Mouse (Mus musculus): Measurements from ENCODE around the gene Vsx1.
A peak's percentile ranks its signal among the peaks of the same experiment; 100 is the strongest.

Vsx1 gene

GRCm38 (mm10) chr2:150689223-150689800 is at the start of gene Vsx1:
TSS of gene Vsx1 (minus strand) at chr2:150689360.
- DNase-seq (ENCODE audit: low spot score) = no peak

GRCm38 (mm10) chr2:150737881-150738280 is 48.7 kb upstream of the Vsx1 start:
- no peak for DNase-seq (ENCODE audit: low spot score)

- peak; percentile 86 for DNase-seq (ENCODE audit: low spot score)
Observed at GRCm38 (mm10) chr2:150735756-150736576, 46.8 kb upstream of the Vsx1 start.

GRCm38 (mm10) chr2:150712167-150712674 is 23.1 kb upstream of the Vsx1 start:
- no peak for DNase-seq (ENCODE audit: low spot score)

- no peak for DNase-seq (ENCODE audit: low spot score)
Observed at GRCm38 (mm10) chr2:150691481-150692170, 2.5 kb upstream of the Vsx1 start.

GRCm38 (mm10) chr2:150690216-150690615 is 1.1 kb upstream of the Vsx1 start:
- no peak for DNase-seq (ENCODE audit: low spot score)

- peak; percentile 55 for DNase-seq (ENCODE audit: low spot score)
Observed at GRCm38 (mm10) chr2:150688541-150689186, 496 bp downstream of the Vsx1 start.

- DNase-seq (ENCODE audit: low spot score) = peak; percentile 26
Observed at GRCm38 (mm10) chr2:150687871-150688540, 1.2 kb downstream of the Vsx1 start.

GRCm38 (mm10) chr2:150685389-150685788 is 3.8 kb downstream of the Vsx1 start:
- DNase-seq (ENCODE audit: low spot score) = no peak

GRCm38 (mm10) chr2:150684451-150684850 is 4.7 kb downstream of the Vsx1 start:
- no peak for DNase-seq (ENCODE audit: low spot score)

- DNase-seq (ENCODE audit: low spot score) = no peak
Observed at GRCm38 (mm10) chr2:150681581-150681980, 7.6 kb downstream of the Vsx1 start.

- DNase-seq (ENCODE audit: low spot score) = peak; percentile 90
Observed at GRCm38 (mm10) chr2:150678392-150678791, 10.8 kb downstream of the Vsx1 start.

GRCm38 (mm10) chr2:150675525-150675924 is 13.6 kb downstream of the Vsx1 start:
- no peak for DNase-seq (ENCODE audit: low spot score)

- DNase-seq (ENCODE audit: low spot score) = peak; percentile 92
Observed at GRCm38 (mm10) chr2:150674900-150675299, 14.3 kb downstream of the Vsx1 start.

- no peak for DNase-seq (ENCODE audit: low spot score)
Observed at GRCm38 (mm10) chr2:150673929-150674328, 15.2 kb downstream of the Vsx1 start.

- DNase-seq (ENCODE audit: low spot score) = no peak
Observed at GRCm38 (mm10) chr2:150671609-150672290, 17.4 kb downstream of the Vsx1 start.

- no peak for DNase-seq (ENCODE audit: low spot score)
Observed at GRCm38 (mm10) chr2:150670926-150671325, 18.2 kb downstream of the Vsx1 start.

- no peak for DNase-seq (ENCODE audit: low spot score)
Observed at GRCm38 (mm10) chr2:150669454-150670045, 19.6 kb downstream of the Vsx1 start.

- no peak for DNase-seq (ENCODE audit: low spot score)
Observed at GRCm38 (mm10) chr2:150668956-150669355, 20.2 kb downstream of the Vsx1 start.

All from retina, embryonic 14.5 days (tissue).